Mouse (Mus musculus) C2C12 (cell line): ENCODE data around the gene Arf3. TPM values are rescaled to one million over a fixed set of nuclear protein-coding genes. Genes with fewer than 3 reads are reported as not detected.

ENCODE experiments used
- H3K27me3 ChIP-seq: one replicate; pipeline ENCODE4 v1.6.1; 2011; ENCODE audit not compliant: control insufficient read depth, insufficient read depth, insufficient read length
- H3K36me3 ChIP-seq: one replicate; pipeline ENCODE4 v1.6.1; 2011; ENCODE audit not compliant: control insufficient read depth, insufficient read depth
- H3K4me3 ChIP-seq: one replicate; pipeline ENCODE4 v1.5.1; 2011; ENCODE audit warnings: mild to moderate bottlenecking, control low read depth; ENCODE audit not compliant: poor library complexity, insufficient read depth, severe bottlenecking
- H3K79me2 ChIP-seq: one replicate; pipeline ENCODE4 v1.6.1; 2011; ENCODE audit not compliant: control insufficient read depth, insufficient read depth
- H3K79me3 ChIP-seq: one replicate; pipeline ENCODE4 v1.6.1; 2011; ENCODE audit warnings: low read depth, control low read depth
- H3ac ChIP-seq: one replicate; pipeline ENCODE3; 2011; ENCODE audit warnings: low read depth; ENCODE audit not compliant: control insufficient read depth, insufficient read length
- CEBPB ChIP-seq: IDR thresholded peaks from one replicate; pipeline ENCODE4 v1.6.1; 2011; ENCODE audit warnings: low read depth, mild to moderate bottlenecking, control low read depth, moderate library complexity
- CTCF ChIP-seq: IDR thresholded peaks from one replicate; pipeline ENCODE4 v1.5.1; 2011; ENCODE audit not compliant: control insufficient read depth, insufficient read depth, insufficient read length
- FOSL1 ChIP-seq: IDR thresholded peaks from one replicate; pipeline ENCODE4 v1.8.0; 2011; ENCODE audit warnings: mild to moderate bottlenecking, low read length; ENCODE audit not compliant: poor library complexity, insufficient read depth, severe bottlenecking
- MAX ChIP-seq: IDR thresholded peaks from one replicate; pipeline ENCODE4 v1.6.1; 2011; ENCODE audit warnings: mild to moderate bottlenecking, control low read depth
- MYOD1 ChIP-seq: IDR thresholded peaks from one replicate; pipeline ENCODE4 v1.6.1; 2011; ENCODE audit warnings: low read depth; ENCODE audit not compliant: control insufficient read depth, insufficient read length
- MYOG ChIP-seq: IDR thresholded peaks from one replicate; pipeline ENCODE4 v1.6.1; 2011; ENCODE audit not compliant: control insufficient read depth, insufficient read length; ENCODE audit errors: extremely low read depth
- USF1 ChIP-seq: IDR thresholded peaks from one replicate; pipeline ENCODE4 v1.6.1; 2011; ENCODE audit warnings: low read depth, mild to moderate bottlenecking, control low read depth, moderate library complexity
- polyA plus RNA-seq: library from polyadenylated mRNA; unstranded; fragments of >200 nt; fragmentation: generic; extraction: Trizol; gene quantifications from one replicate; pipeline ENCODE4 v1.2.1, GENCODE M21; 2012; ENCODE audit warnings: missing spikeins

Gene Arf3
- polyA plus RNA-seq, 1 experiment: 126 TPM

DNA sequence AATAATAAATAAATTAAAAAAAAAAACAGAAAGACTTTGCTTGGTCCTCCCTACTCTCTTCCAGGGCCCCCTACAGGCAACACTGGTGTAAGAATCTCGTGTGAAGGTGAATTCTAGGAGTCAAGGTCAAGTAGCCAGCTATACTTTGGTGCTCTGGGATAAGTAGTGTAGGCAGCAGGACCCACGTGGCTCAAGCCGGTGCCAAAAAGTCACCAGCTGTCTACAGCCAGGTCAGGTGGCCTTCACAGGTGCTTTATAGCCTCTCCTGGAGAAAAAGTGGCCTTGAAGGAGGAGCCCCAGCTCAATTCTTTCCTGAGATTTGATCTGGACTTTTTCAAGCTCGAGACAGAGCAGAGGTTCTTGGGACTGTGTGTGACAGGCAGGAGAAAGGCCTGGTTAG lies 36.9 kb downstream of the Arf3 start:
- H3K4me3 ChIP-seq: no peak overlapping the region
- H3K79me2 ChIP-seq: no peaks in the 10 kb centered on the region
- H3ac ChIP-seq: no peak overlapping the region
- H3K36me3 ChIP-seq: no peaks in the 10 kb centered on the region
- H3K27me3 ChIP-seq: no peaks in the 10 kb centered on the region
- no peaks in the 10 kb centered on the region for H3K79me3 ChIP-seq
- no peak for TF ChIP-seq MYOG
- TF ChIP-seq CTCF: no peak
- no peak for TF ChIP-seq FOSL1
- no peak for TF ChIP-seq USF1
- no peak for TF ChIP-seq MYOD1
- no peak for TF ChIP-seq CEBPB
- no peak for TF ChIP-seq MAX

GRCm38 (mm10) chr15:98724441-98724840 lies 38.6 kb downstream of the Arf3 start:
- no peaks in the 10 kb centered on the region for H3K79me2 ChIP-seq
- no peaks in the 10 kb centered on the region for H3K27me3 ChIP-seq
- H3ac ChIP-seq: no peak overlapping the region
- no peaks in the 10 kb centered on the region for H3K36me3 ChIP-seq
- no peak overlapping the region for H3K4me3 ChIP-seq
- no peaks in the 10 kb centered on the region for H3K79me3 ChIP-seq
- TF ChIP-seq MAX (no peak), USF1 (no peak), FOSL1 (no peak), CEBPB (no peak), MYOD1 (no peak), MYOG (no peak), CTCF (no peak)

- H3K4me3 ChIP-seq: no peak overlapping the region
- H3ac ChIP-seq: no peak overlapping the region
- no peaks in the 10 kb centered on the region for H3K27me3 ChIP-seq
- no peaks in the 10 kb centered on the region for H3K79me2 ChIP-seq
- no peaks in the 10 kb centered on the region for H3K79me3 ChIP-seq
- H3K36me3 ChIP-seq: no peaks in the 10 kb centered on the region
- TF ChIP-seq CEBPB (no peak), MYOG (no peak), CTCF (no peak), MYOD1 (no peak), USF1 (no peak)
Observed at GRCm38 (mm10) chr15:98722854-98723253, 40.2 kb downstream of the Arf3 start.

GRCm38 (mm10) chr15:98722191-98722590 lies 40.8 kb downstream of the Arf3 start:
- no peaks in the 10 kb centered on the region for H3K27me3 ChIP-seq
- TF ChIP-seq USF1 (no peak), MYOD1 (no peak), MAX (no peak), CEBPB (no peak), FOSL1 (no peak), CTCF (no peak), MYOG (no peak)
- H3K4me3 ChIP-seq: no peak overlapping the region
- H3K79me2 ChIP-seq: no peaks in the 10 kb centered on the region
- H3ac ChIP-seq: no peak overlapping the region
- H3K79me3 ChIP-seq: no peaks in the 10 kb centered on the region
- no peaks in the 10 kb centered on the region for H3K36me3 ChIP-seq

- Histone ChIP-seq H3K4me3 (no peak overlapping the region), H3K79me3 (no peaks in the 10 kb centered on the region), H3ac (no peak overlapping the region), H3K27me3 (no peaks in the 10 kb centered on the region), H3K36me3 (no peaks in the 10 kb centered on the region), H3K79me2 (no peaks in the 10 kb centered on the region)
- TF ChIP-seq USF1 (no peak), FOSL1 (no peak), MAX (no peak), CTCF (no peak), CEBPB (no peak), MYOG (no peak), MYOD1 (no peak)
Observed at GRCm38 (mm10) chr15:98717301-98717700, 45.7 kb downstream of the Arf3 start.

DNA sequence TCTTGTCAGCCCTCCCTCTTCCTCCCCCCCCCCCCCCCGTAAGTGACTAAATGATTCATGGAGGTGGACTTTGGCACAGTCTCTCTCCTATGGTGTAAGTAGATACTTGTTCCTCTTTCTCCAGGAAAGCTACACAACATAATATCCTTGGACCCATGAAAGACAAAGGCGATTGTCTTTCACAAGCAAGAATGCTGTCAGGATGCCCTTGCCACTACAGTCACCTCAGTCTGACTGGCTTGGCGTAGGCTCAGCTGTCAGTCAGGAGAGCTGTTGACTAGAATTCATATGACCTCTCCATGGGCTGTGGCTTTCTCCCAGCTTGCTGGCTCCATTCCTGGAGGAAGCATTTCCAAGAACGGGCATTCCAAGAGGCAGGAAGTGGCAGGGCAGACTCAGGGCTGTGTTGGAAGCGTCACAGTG lies 48.8 kb downstream of the Arf3 start:
- TF ChIP-seq MAX (peak; percentile 64), MYOG (no peak), FOSL1 (no peak)
- H3K27me3 ChIP-seq: no peaks in the 10 kb centered on the region
- no peaks in the 10 kb centered on the region for H3K36me3 ChIP-seq
- H3K79me3 ChIP-seq: no peaks in the 10 kb centered on the region
- no peaks in the 10 kb centered on the region for H3K79me2 ChIP-seq
- H3ac ChIP-seq: no peak overlapping the region
- H3K4me3 ChIP-seq: no peak overlapping the region
